Mouse (Mus musculus) adipocyte (in vitro differentiated cells): ENCODE data around the gene Frg2f1.

Experiments
- DNase-seq: peaks from one replicate; pipeline ENCODE4 v3.0.0-alpha.2; 2016; ENCODE audit warnings: low spot score

Gene Frg2f1

GRCm38 (mm10) chr4:119492291-119492932 lies 46.9 kb downstream of the Frg2f1 start, which contains the start of gene Rimkla:
Gene Rimkla (minus strand): TSS chr4:119492628.
- no peak for DNase-seq

GRCm38 (mm10) chr4:119490806-119491205 lies 48.5 kb downstream of the Frg2f1 start:
- no peak for DNase-seq

GRCm38 (mm10) chr4:119489666-119490065 lies 49.7 kb downstream of the Frg2f1 start:
- DNase-seq = no peak

- no peak for DNase-seq
Observed at GRCm38 (mm10) chr4:119484882-119485281, 54.4 kb downstream of the Frg2f1 start.

GRCm38 (mm10) chr4:119483051-119483450 lies 56.3 kb downstream of the Frg2f1 start:
- no peak for DNase-seq
